Mouse (Mus musculus) E14TG2a.4 (cell line): ENCODE results near the gene Dstn.
A peak's percentile ranks its signal among the peaks of the same experiment; 100 is the strongest.

Experiments
- H3K27me3 ChIP-seq: 2 replicates; pipeline ENCODE4 v1.6.1; 2014; ENCODE audit warnings: low read length, control low read depth; ENCODE audit not compliant: insufficient read depth
- H3K36me3 ChIP-seq: 2 replicates; pipeline ENCODE4 v1.6.1; 2014; ENCODE audit warnings: low read length, control low read depth; ENCODE audit not compliant: insufficient read depth
- H3K4me1 ChIP-seq: replicated peaks from 2 replicates; pipeline ENCODE4 v1.6.1; 2014; ENCODE audit warnings: low read depth, low read length, control low read depth
- H3K4me3 ChIP-seq: replicated peaks from 2 replicates; pipeline ENCODE4 v1.5.1; 2014; ENCODE audit warnings: mild to moderate bottlenecking, low read length
- H3K9me3 ChIP-seq: 2 replicates; pipeline ENCODE4 v1.6.1; 2014; ENCODE audit warnings: low read length, control low read depth
- CTCF ChIP-seq: conservative IDR thresholded peaks from 2 replicates; pipeline ENCODE4 v1.5.1; 2014; ENCODE audit warnings: low read length
- NANOG ChIP-seq: IDR thresholded peaks from 2 replicates; pipeline ENCODE4 v1.6.1; 2014; ENCODE audit warnings: borderline replicate concordance, low read length, mixed read lengths
- POU5F1 ChIP-seq: IDR thresholded peaks from 2 replicates; pipeline ENCODE4 v1.6.1; 2014; ENCODE audit warnings: low read length, borderline replicate concordance

Dstn gene

GRCm38 (mm10) chr2:143929607-143930311, 14.6 kb downstream of the Dstn start:
- no peak for TF ChIP-seq NANOG
- TF ChIP-seq POU5F1: no peak
- TF ChIP-seq CTCF: no peak
- Histone ChIP-seq H3K27me3 (no peaks in the 10 kb centered on the region), H3K4me1 (peaks cover 85% of the 10 kb centered on the region), H3K36me3 (peaks cover 19% of the 10 kb centered on the region; the same call in 1 of the 2 replicates), H3K4me3 (no peak overlapping the region), H3K9me3 (no peaks in the 10 kb centered on the region)

- peaks cover 72% of the 10 kb centered on the region for H3K4me1 ChIP-seq
- H3K4me3 ChIP-seq: no peak overlapping the region
- H3K27me3 ChIP-seq: no peaks in the 10 kb centered on the region
- no peaks in the 10 kb centered on the region for H3K9me3 ChIP-seq
- TF ChIP-seq NANOG: no peak
- no peak for TF ChIP-seq CTCF
- TF ChIP-seq POU5F1: no peak
- H3K36me3 ChIP-seq: peaks cover 19% of the 10 kb centered on the region; the same call in 1 of the 2 replicates
These were observed 17.3 kb downstream of the Dstn start for GRCm38 (mm10) chr2:143932340-143932873.

- no peaks in the 10 kb centered on the region for H3K27me3 ChIP-seq
- H3K4me3 ChIP-seq: 0 out of 2 replicates have a peak overlapping the region, but pooled peaks have one; percentile 37
- peaks cover 28% of the 10 kb centered on the region for H3K36me3 ChIP-seq
- H3K9me3 ChIP-seq: no peaks in the 10 kb centered on the region
- TF ChIP-seq CTCF (no peak), NANOG (no peak), POU5F1 (no peak)
- peaks cover 75% of the 10 kb centered on the region for H3K4me1 ChIP-seq
These were observed 18.4 kb downstream of the Dstn start for GRCm38 (mm10) chr2:143933516-143933915.

GRCm38 (mm10) chr2:143934439-143934838, 19.3 kb downstream of the Dstn start:
- TF ChIP-seq POU5F1 (no peak), NANOG (no peak), CTCF (no peak)
- Histone ChIP-seq H3K9me3 (no peaks in the 10 kb centered on the region), H3K4me1 (peaks cover 69% of the 10 kb centered on the region), H3K36me3 (peaks cover 37% of the 10 kb centered on the region), H3K27me3 (no peaks in the 10 kb centered on the region), H3K4me3 (no peak overlapping the region)

GRCm38 (mm10) chr2:143937861-143938260, 22.7 kb downstream of the Dstn start:
- no peak for TF ChIP-seq POU5F1
- no peak for TF ChIP-seq CTCF
- no peak for TF ChIP-seq NANOG
- Histone ChIP-seq H3K27me3 (no peaks in the 10 kb centered on the region), H3K9me3 (no peaks in the 10 kb centered on the region), H3K4me3 (no peak overlapping the region), H3K36me3 (peaks cover 60% of the 10 kb centered on the region), H3K4me1 (peaks cover 53% of the 10 kb centered on the region)

- Histone ChIP-seq H3K4me3 (no peak overlapping the region), H3K27me3 (no peaks in the 10 kb centered on the region), H3K9me3 (no peaks in the 10 kb centered on the region), H3K4me1 (peaks cover 39% of the 10 kb centered on the region), H3K36me3 (peaks cover 74% of the 10 kb centered on the region)
- TF ChIP-seq POU5F1 (no peak), CTCF (no peak), NANOG (no peak)
These were observed 25.3 kb downstream of the Dstn start for GRCm38 (mm10) chr2:143940406-143940805.

- peaks cover 37% of the 10 kb centered on the region for H3K4me1 ChIP-seq
- H3K36me3 ChIP-seq: peaks cover 96% of the 10 kb centered on the region
- no peak for TF ChIP-seq NANOG
- no peak for TF ChIP-seq POU5F1
- TF ChIP-seq CTCF: no peak
- H3K27me3 ChIP-seq: no peaks in the 10 kb centered on the region
- H3K9me3 ChIP-seq: no peaks in the 10 kb centered on the region
- no peak overlapping the region for H3K4me3 ChIP-seq
These were observed 29.7 kb downstream of the Dstn start for GRCm38 (mm10) chr2:143944796-143945195.

GRCm38 (mm10) chr2:143945466-143946075, 30.5 kb downstream of the Dstn start:
- Histone ChIP-seq H3K4me1 (peaks cover 29% of the 10 kb centered on the region), H3K27me3 (no peaks in the 10 kb centered on the region), H3K4me3 (no peak overlapping the region), H3K36me3 (peaks cover 95% of the 10 kb centered on the region), H3K9me3 (no peaks in the 10 kb centered on the region)
- TF ChIP-seq CTCF (peak; percentile 47), POU5F1 (no peak)
